Mouse (Mus musculus) spleen, postnatal 4 days (tissue): Measurements from ENCODE around the gene Zrsr2.

Source experiments
- DNase-seq, 2 experiments: peaks; one replicate each; pipeline ENCODE4 v3.0.0; 2022; ENCODE audit warnings: low spot score in 2 of 2

Gene Zrsr2

DNA sequence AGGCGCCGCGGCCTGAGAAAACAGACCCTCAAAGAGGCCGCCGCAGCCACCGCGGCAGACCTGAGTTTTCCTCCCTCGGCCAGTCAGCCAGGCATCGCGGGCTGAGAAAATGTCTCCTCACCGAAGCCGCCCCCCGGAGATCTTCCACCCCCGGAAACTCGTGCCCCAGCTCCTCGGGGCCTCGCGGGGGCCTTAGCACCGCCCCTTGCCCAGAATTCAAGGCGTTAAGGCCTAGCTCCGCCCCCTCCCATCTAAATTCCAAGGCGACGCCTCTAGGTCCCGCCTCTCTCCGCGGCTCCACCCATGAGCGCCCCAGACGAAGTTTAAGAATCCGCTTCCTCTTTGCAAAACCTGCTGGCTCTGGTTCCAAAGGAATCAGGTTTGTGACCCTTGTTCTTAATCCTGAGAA is at the start of gene Zrsr2:
TSS of gene Zrsr2 (minus strand) at position 195 of the 409 bp plus-strand sequence.
- DNase-seq, result peak; percentile 84 to 87

GRCm38 (mm10) chrX:164004809-164005208 is 46.3 kb upstream of the Zrsr2 start:
- DNase-seq, result no peak

DNA sequence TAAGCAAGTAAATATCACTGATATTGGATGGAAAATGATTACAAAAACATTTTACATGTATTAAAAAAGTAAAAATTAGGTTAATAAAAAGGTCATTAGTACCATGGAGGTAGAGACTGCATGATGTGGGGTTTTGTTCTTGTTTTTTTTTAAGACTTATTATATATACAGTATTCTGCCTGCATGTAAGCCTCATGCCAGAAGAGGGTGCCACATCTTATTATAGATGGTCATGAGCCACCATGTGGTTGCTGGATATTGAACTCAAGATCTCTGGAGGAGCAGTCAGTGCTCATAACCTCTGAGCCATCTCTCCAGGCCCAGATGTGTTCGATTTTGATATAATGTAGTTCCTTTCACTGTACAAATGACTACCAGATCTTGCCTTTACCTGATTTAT is 41.4 kb upstream of the Zrsr2 start:
- DNase-seq, result no peak

GRCm38 (mm10) chrX:163996754-163997153 is 38.3 kb upstream of the Zrsr2 start:
- DNase-seq, result no peak

DNA sequence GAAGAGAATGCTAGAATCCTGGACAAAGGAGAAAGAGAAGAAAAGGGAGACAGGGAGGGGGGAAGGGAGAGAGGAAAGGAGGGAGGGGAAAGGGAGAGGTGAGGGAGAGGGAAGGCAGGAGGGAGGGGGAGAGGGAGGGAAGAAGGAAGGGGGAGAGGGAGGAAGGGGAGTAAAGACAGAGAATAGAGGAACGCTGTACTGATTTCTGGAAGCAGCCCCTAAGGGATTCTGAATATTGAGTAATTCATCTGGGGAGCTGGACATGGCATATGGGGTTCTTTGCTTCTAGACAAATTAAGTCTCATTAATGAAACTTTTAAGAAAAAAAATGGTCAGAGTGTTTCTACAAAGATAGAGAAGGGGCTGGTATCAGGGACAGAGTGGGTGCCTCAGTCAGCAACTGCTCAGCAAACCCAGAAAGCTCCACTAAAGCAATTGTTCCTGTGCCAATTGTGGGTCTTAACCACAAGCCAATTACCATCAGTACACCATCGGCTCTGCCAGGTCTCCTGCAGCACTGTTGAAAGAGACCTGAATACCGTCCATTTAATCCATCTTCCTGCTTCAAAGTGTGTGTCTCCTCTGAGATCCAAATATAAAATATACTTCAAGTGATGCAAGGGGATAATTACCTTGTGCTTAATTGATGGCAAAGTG is 29.4 kb upstream of the Zrsr2 start:
- no peak for DNase-seq

- no peak for DNase-seq
These were observed 23.7 kb upstream of the Zrsr2 start for GRCm38 (mm10) chrX:163982129-163982528.

- DNase-seq, result no peak
These were observed 23.0 kb upstream of the Zrsr2 start for GRCm38 (mm10) chrX:163981500-163981899.

DNA sequence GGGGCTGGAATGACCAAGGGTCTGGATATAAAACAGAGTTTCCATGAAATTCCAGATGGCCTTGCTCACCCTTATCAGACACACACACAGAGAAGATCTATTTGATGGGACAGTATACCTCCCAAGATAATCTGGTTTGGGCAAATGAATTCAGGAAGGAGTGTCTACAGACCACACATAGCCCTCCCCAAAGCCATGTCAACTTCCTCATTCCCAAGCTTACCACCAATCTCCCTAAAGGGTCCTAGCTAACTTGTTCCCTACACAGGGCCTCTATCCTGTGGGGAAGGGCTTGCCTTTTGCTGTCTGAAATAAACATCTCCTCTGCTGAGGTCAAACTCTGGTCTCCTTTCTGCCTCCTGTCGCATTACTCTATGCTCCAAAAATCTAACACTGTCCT is 22.6 kb upstream of the Zrsr2 start:
- DNase-seq, result no peak

GRCm38 (mm10) chrX:163957803-163958466 is 526 bp downstream of the Zrsr2 start:
- DNase-seq, result peak; percentile 77 to 80

- DNase-seq, result peak in 1 of 2 experiments; percentile 65
These were observed 1.1 kb downstream of the Zrsr2 start for GRCm38 (mm10) chrX:163957381-163957780.

DNA sequence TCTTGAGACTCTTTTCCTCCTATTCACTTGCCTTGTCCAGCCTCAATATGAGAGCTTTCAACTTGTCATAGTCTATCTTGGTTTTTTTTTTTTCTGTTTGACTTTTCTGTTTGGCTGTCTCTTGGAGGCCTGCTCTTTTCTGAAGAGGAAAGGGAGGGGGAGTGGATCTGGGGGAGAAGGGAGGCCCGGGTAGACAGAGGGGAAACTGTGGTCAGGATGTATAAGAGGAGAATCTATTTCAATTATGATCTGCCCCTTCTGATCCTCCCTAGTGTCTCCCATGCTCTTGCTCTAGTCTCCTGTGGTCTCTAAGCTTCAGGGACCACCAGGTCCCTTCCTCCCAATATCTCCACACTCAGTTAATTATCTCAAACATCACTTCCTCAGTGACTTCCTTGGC is 6.8 kb downstream of the Zrsr2 start:
- DNase-seq, result no peak

- no peak for DNase-seq
These were observed 14.1 kb downstream of the Zrsr2 start for GRCm38 (mm10) chrX:163944381-163944780.

GRCm38 (mm10) chrX:163938587-163938986 is 19.9 kb downstream of the Zrsr2 start:
- DNase-seq, result no peak

- DNase-seq, result no peak
These were observed 23.7 kb downstream of the Zrsr2 start for GRCm38 (mm10) chrX:163934731-163935130.

GRCm38 (mm10) chrX:163929550-163929949 is 28.9 kb downstream of the Zrsr2 start:
- no peak for DNase-seq

DNA sequence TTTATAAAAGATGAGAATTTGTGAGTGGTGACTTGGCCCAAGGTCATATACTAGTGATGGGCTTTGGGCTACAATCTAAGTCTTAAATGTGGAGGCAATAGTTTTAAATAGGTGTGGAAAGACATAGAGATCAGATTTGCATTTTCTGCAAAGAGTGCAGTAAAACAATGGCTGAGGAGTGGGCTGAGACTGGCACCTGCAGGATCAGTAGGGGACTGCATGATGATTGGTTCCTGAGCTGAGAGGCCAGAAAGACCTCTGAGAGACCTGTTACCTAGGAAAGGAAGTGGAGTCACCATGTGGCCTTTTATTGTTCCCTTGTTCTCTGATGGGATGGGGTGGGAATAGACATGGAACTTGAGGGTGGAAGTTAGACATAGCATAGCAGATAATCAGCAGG is 45.7 kb downstream of the Zrsr2 start:
- no peak for DNase-seq

- peak; percentile 31 to 72 for DNase-seq
These were observed 49.1 kb downstream of the Zrsr2 start for GRCm38 (mm10) chrX:163909381-163909780.

DNA sequence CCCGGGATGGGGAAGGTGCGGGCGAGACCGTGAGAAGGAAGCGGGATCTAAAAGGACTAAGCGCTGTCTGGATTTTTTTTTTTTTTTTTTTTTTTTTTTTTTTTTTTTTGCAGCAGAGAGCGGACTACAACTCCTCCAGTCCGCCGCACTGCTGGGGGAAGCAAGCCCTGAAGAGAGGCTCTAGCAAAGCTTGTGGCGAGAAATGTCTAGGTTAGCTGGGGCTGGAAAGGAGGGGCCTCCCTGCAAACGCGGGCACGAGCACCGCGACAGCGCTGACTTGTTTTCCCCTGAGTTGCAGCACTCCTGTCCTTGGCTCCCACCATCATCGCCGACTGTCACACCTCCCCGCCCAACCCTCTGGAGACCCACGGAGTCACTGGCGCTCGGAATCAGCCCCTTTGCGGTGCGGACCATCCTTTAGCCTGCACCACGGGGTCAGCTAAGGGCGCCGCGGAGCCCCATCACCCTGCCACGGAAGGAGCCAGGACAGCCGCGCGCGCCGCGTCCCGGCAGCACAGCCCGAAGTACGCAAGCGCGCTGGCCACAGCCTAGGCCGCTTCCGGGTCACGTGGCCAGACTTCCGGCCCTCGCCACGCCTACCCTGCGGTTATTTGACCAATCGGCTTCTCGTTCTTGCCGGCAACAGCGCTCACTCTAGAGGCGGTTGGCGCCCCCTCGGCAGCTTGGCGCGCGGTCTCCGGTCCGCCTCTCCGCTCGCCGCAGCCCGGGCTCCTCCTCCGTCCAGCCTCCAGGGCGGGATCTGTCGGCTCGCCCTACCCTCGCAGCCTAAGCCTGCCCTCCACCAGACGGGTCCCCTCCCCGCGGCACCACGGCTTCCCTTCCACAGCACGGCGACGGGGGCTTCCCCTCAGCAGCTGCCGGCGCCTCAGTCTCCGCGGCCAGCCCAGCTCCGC is 49.9 kb downstream of the Zrsr2 start, which contains the start of gene Ap1s2:
TSS of gene Ap1s2 (plus strand) at position 681 of the 914 bp plus-strand sequence.
- peak; percentile 92 to 93 for DNase-seq

DNA sequence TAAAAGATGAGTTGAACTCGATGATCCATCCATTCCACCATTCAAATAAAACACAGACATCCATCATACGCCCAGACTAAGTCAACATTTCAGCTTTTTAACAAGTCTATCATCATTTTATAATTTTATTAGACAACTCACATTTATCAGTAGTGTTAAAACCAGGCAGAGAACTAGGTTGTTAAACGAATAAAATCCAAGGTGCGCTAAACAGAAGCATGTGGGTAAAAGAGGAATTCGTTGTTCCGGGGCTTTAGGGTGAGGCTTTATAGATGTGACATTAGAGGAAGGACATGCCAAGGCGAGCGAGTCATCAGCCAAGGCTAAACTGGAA is 50.5 kb downstream of the Zrsr2 start:
- DNase-seq, result no peak

DNA sequence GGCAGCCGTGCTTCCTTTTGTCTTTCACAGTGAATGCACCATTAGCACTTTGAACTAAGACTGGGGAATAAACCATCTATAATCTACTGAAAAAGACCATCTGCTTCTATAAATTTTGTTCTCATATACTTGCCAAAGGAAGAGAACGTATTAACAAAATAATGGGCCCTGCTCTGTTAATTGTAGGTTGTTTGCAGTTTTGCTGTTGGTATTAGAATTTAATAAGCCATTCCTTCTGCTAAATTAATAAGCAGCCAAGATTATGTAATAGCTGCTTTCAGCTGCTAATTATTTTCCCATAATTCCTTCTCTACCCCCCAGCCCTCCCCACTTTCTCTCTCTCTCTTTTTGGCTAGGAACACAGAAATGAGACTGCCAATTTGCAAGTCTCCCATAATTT is 51.6 kb downstream of the Zrsr2 start:
- DNase-seq, result no peak

DNA sequence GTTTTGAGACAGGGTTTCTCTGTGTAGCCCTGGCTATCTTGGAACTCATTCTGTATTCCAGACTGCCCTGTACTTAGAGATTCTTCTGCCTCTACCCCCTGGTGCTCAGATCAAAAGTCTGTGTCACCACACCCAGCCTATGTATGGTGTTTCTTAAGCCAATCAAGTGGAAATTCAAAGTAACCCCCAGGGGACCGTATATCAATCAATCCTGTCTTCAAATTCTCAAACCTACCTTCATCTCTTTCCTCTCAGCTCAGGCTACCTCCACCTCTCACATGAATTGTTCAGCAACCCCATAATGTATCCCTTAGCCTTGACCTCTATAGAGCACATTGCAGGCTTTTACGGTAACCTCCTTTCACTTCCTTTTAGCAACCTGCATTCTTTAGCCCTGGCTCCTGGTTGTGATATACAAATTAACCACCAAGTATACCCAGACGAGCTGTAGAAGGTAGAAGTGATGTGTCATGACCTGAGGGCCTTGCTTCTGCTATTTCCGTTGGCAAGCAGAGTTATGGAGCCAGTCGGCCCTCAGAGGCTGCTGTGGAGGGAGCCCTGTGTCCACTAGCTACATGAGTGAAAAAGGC is 58.9 kb downstream of the Zrsr2 start:
- no peak for DNase-seq

GRCm38 (mm10) chrX:163897354-163897753 is 61.1 kb downstream of the Zrsr2 start:
- DNase-seq, result no peak
